Mouse (Mus musculus): ENCODE results near the gene Acoxl. TPM values are rescaled to one million over a fixed set of nuclear protein-coding genes. Genes with fewer than 3 reads are reported as not detected.

Acoxl gene
- polyA plus RNA-seq, 1 experiment = not detected

GRCm38 (mm10) chr2:127906973-127907678, 68.5 kb downstream of the Acoxl start:
- TF ChIP-seq CTCF (IDR thresholded peaks at IDR 0.05; ENCODE audit: control insufficient read depth, insufficient read depth, low read length) (no peak), POLR2A (IDR thresholded peaks at IDR 0.05; ENCODE audit: borderline replicate concordance, control insufficient read depth, low read depth, low read length) (no peak)
- Histone ChIP-seq H3K27ac (ENCODE audit: control insufficient read depth, insufficient read depth, low read depth, low read length, poor library complexity) (no peak overlapping the region), H3K4me1 (ENCODE audit: control insufficient read depth, insufficient read depth, low read length) (no peaks in the 10 kb centered on the region), H3K4me3 (replicated peaks; ENCODE audit: control insufficient read depth, low read depth, low read length) (no peak overlapping the region)
- WGBS = 83% methylated on average over 6 of the region's 6 CpGs

- no peak for TF ChIP-seq CTCF (IDR thresholded peaks at IDR 0.05; ENCODE audit: control insufficient read depth, insufficient read depth, low read length)
- TF ChIP-seq POLR2A (IDR thresholded peaks at IDR 0.05; ENCODE audit: borderline replicate concordance, control insufficient read depth, low read depth, low read length) = no peak
- no peak overlapping the region for H3K4me3 ChIP-seq (replicated peaks; ENCODE audit: control insufficient read depth, low read depth, low read length)
- H3K4me1 ChIP-seq (ENCODE audit: control insufficient read depth, insufficient read depth, low read length) = no peaks in the 10 kb centered on the region
- 75% methylated on average over 1 of the region's 1 CpGs for WGBS
- H3K27ac ChIP-seq (ENCODE audit: control insufficient read depth, insufficient read depth, low read depth, low read length, poor library complexity) = no peak overlapping the region
Measured at GRCm38 (mm10) chr2:127907679-127908042, 69.0 kb downstream of the Acoxl start.

GRCm38 (mm10) chr2:127908881-127909280, 70.2 kb downstream of the Acoxl start:
- no peaks in the 10 kb centered on the region for H3K4me1 ChIP-seq (ENCODE audit: control insufficient read depth, insufficient read depth, low read length)
- H3K4me3 ChIP-seq (replicated peaks; ENCODE audit: control insufficient read depth, low read depth, low read length) = no peak overlapping the region
- no peak overlapping the region for H3K27ac ChIP-seq (ENCODE audit: control insufficient read depth, insufficient read depth, low read depth, low read length, poor library complexity)
- WGBS = 51% methylated on average over 7 of the region's 7 CpGs
- no peak for TF ChIP-seq POLR2A (IDR thresholded peaks at IDR 0.05; ENCODE audit: borderline replicate concordance, control insufficient read depth, low read depth, low read length)
- TF ChIP-seq CTCF (IDR thresholded peaks at IDR 0.05; ENCODE audit: control insufficient read depth, insufficient read depth, low read length) = no peak

GRCm38 (mm10) chr2:127909790-127910189, 71.1 kb downstream of the Acoxl start:
- TF ChIP-seq POLR2A (IDR thresholded peaks at IDR 0.05; ENCODE audit: borderline replicate concordance, control insufficient read depth, low read depth, low read length) (no peak), CTCF (IDR thresholded peaks at IDR 0.05; ENCODE audit: control insufficient read depth, insufficient read depth, low read length) (no peak)
- H3K27ac ChIP-seq (ENCODE audit: control insufficient read depth, insufficient read depth, low read depth, low read length, poor library complexity) = no peak overlapping the region
- H3K4me3 ChIP-seq (replicated peaks; ENCODE audit: control insufficient read depth, low read depth, low read length) = no peak overlapping the region
- H3K4me1 ChIP-seq (ENCODE audit: control insufficient read depth, insufficient read depth, low read length) = no peaks in the 10 kb centered on the region
- 85% methylated on average over 4 of the region's 4 CpGs for WGBS

- Histone ChIP-seq H3K4me1 (ENCODE audit: control insufficient read depth, insufficient read depth, low read length) (no peaks in the 10 kb centered on the region), H3K27ac (ENCODE audit: control insufficient read depth, insufficient read depth, low read depth, low read length, poor library complexity) (no peak overlapping the region), H3K4me3 (replicated peaks; ENCODE audit: control insufficient read depth, low read depth, low read length) (no peak overlapping the region)
- no peak for TF ChIP-seq POLR2A (IDR thresholded peaks at IDR 0.05; ENCODE audit: borderline replicate concordance, control insufficient read depth, low read depth, low read length)
- TF ChIP-seq CTCF (IDR thresholded peaks at IDR 0.05; ENCODE audit: control insufficient read depth, insufficient read depth, low read length) = no peak
- WGBS = 80% methylated on average over 3 of the region's 3 CpGs
Measured at GRCm38 (mm10) chr2:127911579-127911978, 72.9 kb downstream of the Acoxl start.

- H3K4me3 ChIP-seq (replicated peaks; ENCODE audit: control insufficient read depth, low read depth, low read length) = no peak overlapping the region
- H3K27ac ChIP-seq (ENCODE audit: control insufficient read depth, insufficient read depth, low read depth, low read length, poor library complexity) = no peak overlapping the region
- no peaks in the 10 kb centered on the region for H3K4me1 ChIP-seq (ENCODE audit: control insufficient read depth, insufficient read depth, low read length)
- 42% methylated on average over 5 of the region's 5 CpGs for WGBS
- TF ChIP-seq CTCF (IDR thresholded peaks at IDR 0.05; ENCODE audit: control insufficient read depth, insufficient read depth, low read length) (no peak), POLR2A (IDR thresholded peaks at IDR 0.05; ENCODE audit: borderline replicate concordance, control insufficient read depth, low read depth, low read length) (no peak)
Measured at GRCm38 (mm10) chr2:127914047-127914446, 75.4 kb downstream of the Acoxl start.

- WGBS = 24% methylated on average over 7 of the region's 7 CpGs
- TF ChIP-seq CTCF (IDR thresholded peaks at IDR 0.05; ENCODE audit: control insufficient read depth, insufficient read depth, low read length) (no peak), POLR2A (IDR thresholded peaks at IDR 0.05; ENCODE audit: borderline replicate concordance, control insufficient read depth, low read depth, low read length) (no peak)
- H3K4me3 ChIP-seq (replicated peaks; ENCODE audit: control insufficient read depth, low read depth, low read length) = no peak overlapping the region
Measured at GRCm38 (mm10) chr2:127916804-127917410, 78.2 kb downstream of the Acoxl start.

GRCm38 (mm10) chr2:127919740-127920139, 81.1 kb downstream of the Acoxl start:
- TF ChIP-seq POLR2A (IDR thresholded peaks at IDR 0.05; ENCODE audit: borderline replicate concordance, control insufficient read depth, low read depth, low read length) (no peak), CTCF (IDR thresholded peaks at IDR 0.05; ENCODE audit: control insufficient read depth, insufficient read depth, low read length) (no peak)
- no peak overlapping the region for H3K4me3 ChIP-seq (replicated peaks; ENCODE audit: control insufficient read depth, low read depth, low read length)
- H3K4me1 ChIP-seq (ENCODE audit: control insufficient read depth, insufficient read depth, low read length) = no peaks in the 10 kb centered on the region
- H3K27ac ChIP-seq (ENCODE audit: control insufficient read depth, insufficient read depth, low read depth, low read length, poor library complexity) = no peak overlapping the region
- WGBS = 68% methylated on average over 1 of the region's 1 CpGs

More at GRCm38 (mm10) chr2:127916804-127917410, 78.2 kb downstream of the Acoxl start:
- H3K4me1 ChIP-seq (ENCODE audit: control insufficient read depth, insufficient read depth, low read length) = no peaks in the 10 kb centered on the region
- no peak overlapping the region for H3K27ac ChIP-seq (ENCODE audit: control insufficient read depth, insufficient read depth, low read depth, low read length, poor library complexity)
